7 mouse cellular contexts compared by ENCODE assay signal in genomic region chr5:118515280-118515721, GRCm38 (mm10). TPM values are rescaled to one million over a fixed set of nuclear protein-coding genes. Genes with fewer than 3 reads are reported as not detected.
DNase-seq lines count a peak whose midpoint lies in the region; ATAC-seq lines count a peak whose summit lies in the region.

No protein-coding gene starts in this region.

- peak; percentile 24 for DNase-seq in urinary bladder, postnatal 25 days (ENCODE audit: low spot score)
- no peak for DNase-seq in urinary bladder, postnatal 10 days (ENCODE audit: low spot score)
- peak; percentile 52 for DNase-seq in forelimb bud, embryonic 11.5 days (ENCODE audit: low read depth, low spot score)
- DNase-seq in kidney, postnatal 36 days = peak; percentile 49 to 65
- DNase-seq in lung, postnatal 14 days = peak; percentile 23
- no peak for DNase-seq in testis, postnatal 10 days (ENCODE audit: low spot score)

- no peak for ATAC-seq in inflammation-experienced regulatory T-cells, adult 6 months

RNA-seq across cellular contexts. Expression of gene Med13l, which starts 45.2 kb away (rescaled TPM):
- 10 to 100 TPM; 12.0 to 28.2 (median 22.7) TPM for polyA plus RNA-seq in inflammation-experienced regulatory T-cells, adult 6 months (2017; shearing (Covaris generic))

Comparison
In these comparisons a context has a peak if more than half of its experiments do, and no peak if none do; other contexts are left out.
1. DNase-seq: peak in urinary bladder, postnatal 25 days (single experiment), forelimb bud, embryonic 11.5 days (single experiment), kidney, postnatal 36 days (2 of 2) and lung, postnatal 14 days (single experiment); none in urinary bladder, postnatal 10 days (single experiment) and testis, postnatal 10 days (single experiment).